Mouse (Mus musculus): ENCODE measurements around the gene Rev3l.

DNA sequence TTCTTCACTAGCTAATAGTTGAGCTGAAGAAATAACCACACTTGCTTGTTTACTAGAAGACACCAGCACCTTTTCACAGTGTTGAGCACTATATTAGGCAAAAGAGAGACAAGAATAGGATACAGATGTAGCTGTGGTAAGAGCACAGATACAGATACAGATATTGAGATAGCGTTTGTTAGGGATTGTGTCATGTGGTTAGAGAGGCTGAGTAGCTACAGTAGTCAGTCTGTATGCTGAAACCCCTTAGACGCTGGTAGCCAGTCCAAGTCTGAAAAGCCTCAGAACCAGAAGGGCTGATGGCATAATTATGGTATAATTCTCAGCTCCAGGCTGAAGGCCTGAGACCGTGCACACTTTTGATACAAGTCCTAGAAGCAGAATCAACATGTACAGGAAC, 53.3 kb downstream of the Rev3l start:
- TF ChIP-seq EP300 (optimal IDR thresholded peaks at IDR 0.05) = no peak
- no peak for TF ChIP-seq CTCF (IDR thresholded peaks at IDR 0.05; ENCODE audit: low read depth)
